Mouse (Mus musculus): ENCODE data around the gene Bdkrb2.

DNA sequence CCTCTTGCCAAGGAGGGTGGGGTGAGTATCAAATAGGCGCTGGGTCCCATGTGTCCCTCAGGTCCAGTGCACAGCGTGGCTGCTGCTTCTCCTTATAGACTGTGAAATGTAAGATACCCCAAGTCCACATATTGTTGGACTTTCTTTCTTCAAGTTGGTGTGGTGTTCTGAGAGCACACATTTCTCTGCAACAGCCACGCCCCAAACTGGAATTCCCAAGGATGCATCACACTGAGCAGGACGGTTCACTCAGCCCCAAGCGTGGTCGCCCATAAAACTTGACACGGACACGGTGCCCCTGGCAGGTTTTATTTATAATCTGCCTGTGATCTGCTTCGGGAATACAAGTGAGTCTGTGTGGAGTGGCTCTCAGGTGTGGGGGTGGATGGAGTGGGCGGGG lies 48.9 kb upstream of the Bdkrb2 start:
- TF ChIP-seq CTCF (IDR thresholded peaks at IDR 0.05; ENCODE audit: low read depth, low read length), result no peak
- TF ChIP-seq POLR2A (IDR thresholded peaks at IDR 0.05; ENCODE audit: borderline replicate concordance, low read depth, low read length), result no peak
